Mouse (Mus musculus) ovary, postnatal 10 days (tissue): Measurements from ENCODE around the gene Hnrnpl.

Source experiments
- DNase-seq: peaks from one replicate; pipeline ENCODE4 v3.0.0; 2022; ENCODE audit warnings: low spot score

The Hnrnpl gene

DNA sequence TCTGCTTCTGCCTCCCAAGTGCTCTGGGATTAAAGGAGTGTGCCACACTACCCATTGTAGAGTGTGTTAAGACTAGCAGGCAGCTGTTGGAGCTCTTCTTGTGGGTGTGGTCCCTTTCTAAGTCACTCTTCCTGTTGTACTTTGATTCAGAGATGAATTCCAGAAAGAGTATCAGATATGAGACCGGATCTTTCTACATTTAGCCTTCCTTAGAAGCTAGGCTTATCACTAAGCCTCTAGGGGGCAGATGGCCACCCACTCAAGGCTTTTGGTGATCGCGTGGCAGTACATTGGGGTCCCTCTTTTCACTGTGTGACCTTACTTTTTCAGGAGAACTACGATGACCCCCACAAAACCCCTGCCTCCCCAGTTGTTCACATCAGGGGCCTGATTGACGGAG, 4.6 kb downstream of the Hnrnpl start:
- no peak for DNase-seq

DNA sequence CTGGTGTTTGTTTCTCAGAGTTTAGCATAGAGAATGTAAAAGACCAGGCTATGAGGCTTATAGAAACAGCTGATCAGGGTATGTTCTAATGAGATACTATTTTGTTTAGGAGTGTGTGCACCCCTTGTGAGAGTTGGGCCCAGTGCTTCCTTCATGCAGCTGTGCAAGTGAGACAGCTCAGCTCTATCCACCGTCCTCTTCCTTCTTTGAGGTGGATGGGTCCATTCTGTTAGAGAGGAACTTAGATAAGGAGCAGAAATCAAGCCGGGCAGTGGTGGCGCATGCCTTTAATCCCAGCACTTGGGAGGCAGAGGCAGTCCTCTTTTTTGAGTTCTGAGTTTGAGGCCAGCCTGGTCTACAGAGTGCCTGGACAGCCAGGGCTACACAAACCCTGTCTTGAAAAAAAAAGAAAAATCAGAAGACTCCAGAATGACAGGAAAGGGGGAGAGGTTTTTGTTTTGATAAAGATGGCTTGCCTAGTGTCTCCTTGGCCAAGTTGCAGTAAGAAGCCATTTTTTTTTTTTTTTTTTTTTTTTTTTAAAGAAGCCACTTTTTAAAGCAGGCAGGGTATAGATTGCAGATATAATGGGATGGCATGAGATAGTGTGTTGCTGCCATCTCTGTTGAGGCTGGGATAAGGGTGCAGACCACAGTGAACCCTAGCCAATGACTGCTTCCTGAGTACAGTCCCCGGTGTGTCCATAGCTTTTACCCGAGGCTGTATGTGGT, 6.1 kb downstream of the Hnrnpl start:
- no peak for DNase-seq

DNA sequence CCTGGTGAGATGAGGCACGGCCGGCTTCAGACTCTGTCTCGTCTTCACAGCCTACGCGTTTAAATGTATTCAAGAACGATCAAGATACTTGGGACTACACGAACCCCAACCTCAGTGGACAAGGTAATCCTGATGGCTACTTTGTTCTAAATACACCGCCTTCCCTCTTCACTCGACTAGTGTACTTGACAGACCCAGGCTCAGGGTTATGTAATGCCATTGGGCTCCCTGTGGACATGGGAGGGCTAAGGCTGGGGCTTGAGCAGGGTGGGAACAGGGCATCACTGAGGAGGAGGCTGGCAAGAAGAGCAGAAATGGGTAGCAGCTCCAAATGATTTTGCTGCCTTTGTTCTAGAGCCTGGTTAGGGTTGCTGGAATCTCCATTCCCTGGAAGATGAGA, 6.9 kb downstream of the Hnrnpl start:
- no peak for DNase-seq

DNA sequence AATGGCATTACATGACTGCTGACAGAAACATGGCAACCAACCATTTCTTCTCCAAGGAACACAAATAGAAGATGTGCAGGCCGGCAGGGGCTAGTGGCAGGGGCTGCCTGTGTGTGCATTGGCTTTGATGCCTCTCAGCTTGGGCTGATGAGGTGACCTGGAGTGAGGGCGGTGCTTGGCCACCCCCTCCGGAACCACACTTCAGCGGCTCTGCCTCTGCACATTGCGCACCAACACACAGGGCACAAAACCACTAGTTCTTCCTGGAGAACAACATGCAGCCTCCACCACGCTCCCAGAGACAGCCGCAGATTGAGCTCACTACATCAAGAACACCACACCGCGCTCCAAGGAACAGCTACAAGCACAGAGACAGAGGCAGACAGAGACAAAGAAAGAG, 7.9 kb downstream of the Hnrnpl start:
- DNase-seq = no peak

DNA sequence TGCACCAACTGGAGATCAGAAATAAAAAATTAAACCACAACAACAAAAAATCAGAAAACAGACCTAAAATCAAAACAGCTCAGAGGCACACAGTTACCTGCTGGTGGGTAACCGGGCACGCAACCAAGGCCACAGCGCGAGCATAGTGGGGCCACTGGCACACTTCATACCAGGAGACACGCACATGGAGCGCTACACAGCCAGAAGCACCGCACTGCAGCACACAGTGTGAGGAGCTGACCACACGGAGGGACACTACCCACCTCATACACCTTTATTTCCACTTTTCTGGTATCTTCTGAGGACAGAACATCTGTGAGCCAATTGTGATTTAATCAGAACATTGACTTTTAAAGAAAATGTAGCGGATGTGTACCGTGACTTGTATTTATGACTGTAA, 8.6 kb downstream of the Hnrnpl start:
- DNase-seq = no peak

DNA sequence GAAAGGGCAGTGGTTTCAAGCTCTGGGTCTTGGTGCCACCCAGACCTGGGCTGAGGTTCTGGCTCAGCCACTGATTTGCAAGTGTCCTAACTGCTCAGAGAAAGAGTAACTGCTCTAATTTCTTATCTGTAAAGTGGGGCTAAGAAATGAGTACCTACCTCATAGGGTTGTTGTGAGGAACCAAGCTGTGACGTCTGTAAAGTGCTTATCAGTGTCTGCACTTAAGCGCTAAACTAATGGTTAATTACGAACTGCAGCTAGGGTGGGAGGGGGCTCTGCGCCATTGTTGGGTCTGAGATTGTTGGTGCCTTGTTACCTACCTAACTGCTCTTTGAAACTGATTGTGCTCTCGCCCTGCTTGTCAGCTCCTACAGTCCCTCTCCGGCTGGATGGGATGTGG, 9.2 kb downstream of the Hnrnpl start:
- DNase-seq = no peak

DNA sequence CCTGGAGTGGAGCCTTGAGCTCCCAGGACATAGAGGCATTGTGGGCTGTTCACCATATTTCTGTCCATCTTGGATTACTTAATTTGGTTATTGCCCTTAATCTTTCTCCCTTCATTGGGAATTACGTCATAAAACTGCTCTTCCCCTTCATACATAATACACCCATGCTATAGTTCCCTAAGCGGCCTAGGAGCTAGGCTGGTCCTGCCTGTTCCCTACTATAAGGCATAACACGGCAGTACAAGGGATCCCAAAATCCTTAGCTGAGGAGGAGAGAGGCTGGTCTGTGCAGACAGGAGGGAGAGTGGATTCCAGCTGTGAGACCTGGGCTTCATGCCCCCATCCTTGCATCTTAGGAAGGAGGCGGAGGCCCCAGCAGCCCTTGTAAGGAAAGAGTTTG, 9.6 kb downstream of the Hnrnpl start:
- no peak for DNase-seq

DNA sequence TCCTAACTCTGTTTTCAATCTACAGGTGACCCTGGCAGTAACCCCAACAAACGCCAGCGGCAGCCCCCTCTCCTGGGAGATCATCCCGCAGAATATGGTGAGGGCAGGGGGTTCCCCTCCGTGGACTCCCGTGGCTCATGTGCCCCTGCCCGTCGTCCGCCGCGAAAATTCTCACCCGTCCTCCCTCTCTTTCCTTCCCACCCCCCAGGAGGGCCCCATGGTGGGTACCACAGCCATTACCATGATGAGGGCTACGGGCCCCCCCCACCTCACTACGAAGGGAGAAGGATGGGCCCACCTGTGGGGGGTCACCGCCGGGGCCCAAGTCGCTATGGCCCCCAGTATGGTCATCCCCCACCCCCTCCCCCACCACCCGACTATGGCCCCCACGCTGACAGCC, 10.1 kb downstream of the Hnrnpl start:
- DNase-seq = no peak

DNA sequence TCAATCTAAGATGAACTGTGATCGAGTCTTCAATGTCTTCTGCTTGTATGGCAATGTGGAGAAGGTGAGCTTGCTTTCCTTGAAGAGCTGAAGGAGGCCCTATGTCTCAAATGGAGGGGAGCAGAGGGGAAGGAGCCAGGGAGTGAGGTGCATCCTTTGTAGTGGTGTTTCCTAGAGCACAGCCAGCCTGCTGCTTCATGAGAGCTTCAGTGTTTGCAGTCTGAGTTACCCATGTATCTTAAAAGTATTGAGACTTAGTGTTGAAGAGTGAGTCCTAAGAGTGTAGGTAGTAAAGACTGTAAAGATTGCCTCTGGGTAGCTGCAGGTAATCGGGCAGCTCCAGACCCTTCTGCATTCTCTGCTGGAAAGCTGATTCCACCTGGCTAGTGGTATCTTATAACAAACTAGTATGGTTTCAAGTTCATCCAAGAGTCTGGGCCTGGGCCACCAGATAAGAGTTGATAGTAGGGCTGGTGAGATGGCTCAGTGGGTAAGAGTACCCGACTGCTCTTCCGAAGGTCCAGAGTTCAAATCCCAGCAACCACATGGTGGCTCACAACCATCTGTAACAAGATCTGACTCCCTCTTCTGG, 10.6 kb downstream of the Hnrnpl start:
- DNase-seq = no peak

DNA sequence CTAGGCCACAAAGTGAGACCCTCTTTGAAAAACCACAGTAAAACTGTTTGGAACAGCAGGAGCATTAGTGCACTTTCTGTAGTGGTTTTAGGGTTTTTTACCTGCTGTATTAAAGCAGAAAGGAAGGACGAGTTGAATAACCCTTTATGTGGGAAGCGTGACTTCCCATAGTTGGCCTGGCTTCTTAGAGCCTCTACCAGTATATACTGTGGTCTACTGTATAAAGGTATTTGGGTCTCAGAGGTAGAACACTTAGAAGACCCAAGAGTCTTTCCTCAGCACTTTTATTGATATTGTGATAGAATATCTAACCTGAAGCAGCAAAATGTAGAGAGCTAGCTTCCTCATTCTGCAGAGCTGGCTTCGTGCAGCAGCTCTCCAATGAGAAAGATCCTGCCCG, 11.2 kb downstream of the Hnrnpl start:
- no peak for DNase-seq

DNA sequence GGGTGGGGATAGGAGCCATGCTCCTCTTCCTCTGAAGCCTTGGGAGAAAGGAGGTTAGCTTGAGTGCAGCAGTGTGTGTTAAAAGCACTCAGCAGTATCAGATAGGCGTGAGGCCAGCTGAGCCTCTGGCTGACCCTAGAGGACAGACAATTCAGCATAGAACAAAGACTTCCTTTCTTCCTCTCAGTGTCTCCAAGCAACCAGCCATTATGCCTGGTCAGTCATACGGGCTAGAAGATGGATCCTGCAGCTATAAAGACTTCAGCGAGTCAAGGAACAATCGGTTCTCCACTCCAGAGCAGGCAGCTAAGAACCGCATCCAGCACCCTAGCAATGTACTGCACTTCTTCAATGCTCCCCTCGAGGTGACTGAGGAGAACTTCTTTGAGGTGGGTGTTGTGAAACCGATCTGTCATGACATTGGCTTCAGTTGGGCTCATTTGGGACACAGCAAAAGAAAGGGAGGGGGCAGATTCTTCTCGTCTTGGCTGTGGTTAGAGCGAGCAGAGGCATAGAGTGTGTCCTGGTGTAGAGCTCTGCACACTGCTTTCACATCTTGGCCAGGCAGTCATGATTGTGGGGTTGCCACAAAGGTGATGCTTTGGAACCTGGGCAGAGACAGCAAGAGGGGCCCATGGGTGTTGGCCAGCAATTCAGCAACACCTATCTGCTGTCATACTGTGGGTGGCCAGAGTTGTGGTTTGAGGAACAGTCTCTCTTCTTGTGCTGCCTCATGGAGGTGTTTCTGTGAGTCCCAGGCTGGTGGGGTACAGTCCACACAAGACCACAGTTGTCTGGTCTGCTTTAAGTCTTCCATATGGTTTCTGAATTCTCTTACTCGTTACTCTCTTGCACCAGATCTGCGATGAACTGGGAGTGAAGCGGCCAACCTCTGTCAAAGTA, 12.3 kb downstream of the Hnrnpl start:
- no peak for DNase-seq

DNA sequence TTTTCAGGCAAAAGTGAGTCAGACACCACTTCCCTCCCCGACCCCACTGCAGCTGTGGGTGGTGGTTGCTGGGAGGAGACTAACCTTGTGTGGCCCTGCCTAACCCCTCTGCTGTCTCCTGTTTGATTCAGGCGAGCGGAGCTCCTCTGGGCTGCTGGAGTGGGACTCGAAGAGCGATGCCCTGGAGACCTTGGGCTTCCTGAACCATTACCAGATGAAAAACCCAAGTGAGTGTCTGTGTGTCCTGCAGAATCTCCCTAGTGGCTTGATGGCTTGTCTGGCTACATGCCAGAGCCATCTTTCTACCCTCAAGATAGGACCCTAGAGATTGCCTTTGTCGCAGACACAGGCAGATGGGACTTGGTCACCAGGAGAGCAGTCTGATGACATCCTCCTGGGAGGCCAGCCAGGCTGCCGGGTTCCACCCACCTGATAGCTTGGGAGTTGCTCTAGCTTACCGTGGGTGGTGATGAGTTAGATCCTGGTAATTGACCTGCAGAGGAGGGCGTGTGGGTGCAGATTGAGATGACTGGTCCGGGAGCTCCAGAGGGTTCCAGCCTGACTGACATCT, 13.0 kb downstream of the Hnrnpl start:
- DNase-seq = no peak

DNA sequence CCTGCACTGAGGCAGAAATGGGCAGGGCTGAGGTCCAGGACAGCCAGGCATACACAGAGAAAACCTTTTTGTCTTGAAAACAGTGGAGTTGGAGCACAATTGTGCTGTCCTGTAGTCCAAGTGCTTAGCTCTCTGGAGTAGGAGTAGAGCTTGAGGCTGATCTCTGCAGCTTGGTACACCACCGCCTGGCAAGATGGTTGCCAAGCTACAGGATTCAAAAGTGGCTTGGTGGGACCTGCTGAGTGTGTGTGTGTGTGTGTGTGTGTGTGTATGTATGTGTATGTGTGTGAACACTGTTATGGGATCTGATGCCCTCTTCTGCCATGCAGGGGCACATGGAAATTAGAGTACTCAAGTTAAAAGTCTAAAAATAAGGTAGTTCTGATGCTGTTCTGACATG, 14.2 kb downstream of the Hnrnpl start:
- no peak for DNase-seq

DNA sequence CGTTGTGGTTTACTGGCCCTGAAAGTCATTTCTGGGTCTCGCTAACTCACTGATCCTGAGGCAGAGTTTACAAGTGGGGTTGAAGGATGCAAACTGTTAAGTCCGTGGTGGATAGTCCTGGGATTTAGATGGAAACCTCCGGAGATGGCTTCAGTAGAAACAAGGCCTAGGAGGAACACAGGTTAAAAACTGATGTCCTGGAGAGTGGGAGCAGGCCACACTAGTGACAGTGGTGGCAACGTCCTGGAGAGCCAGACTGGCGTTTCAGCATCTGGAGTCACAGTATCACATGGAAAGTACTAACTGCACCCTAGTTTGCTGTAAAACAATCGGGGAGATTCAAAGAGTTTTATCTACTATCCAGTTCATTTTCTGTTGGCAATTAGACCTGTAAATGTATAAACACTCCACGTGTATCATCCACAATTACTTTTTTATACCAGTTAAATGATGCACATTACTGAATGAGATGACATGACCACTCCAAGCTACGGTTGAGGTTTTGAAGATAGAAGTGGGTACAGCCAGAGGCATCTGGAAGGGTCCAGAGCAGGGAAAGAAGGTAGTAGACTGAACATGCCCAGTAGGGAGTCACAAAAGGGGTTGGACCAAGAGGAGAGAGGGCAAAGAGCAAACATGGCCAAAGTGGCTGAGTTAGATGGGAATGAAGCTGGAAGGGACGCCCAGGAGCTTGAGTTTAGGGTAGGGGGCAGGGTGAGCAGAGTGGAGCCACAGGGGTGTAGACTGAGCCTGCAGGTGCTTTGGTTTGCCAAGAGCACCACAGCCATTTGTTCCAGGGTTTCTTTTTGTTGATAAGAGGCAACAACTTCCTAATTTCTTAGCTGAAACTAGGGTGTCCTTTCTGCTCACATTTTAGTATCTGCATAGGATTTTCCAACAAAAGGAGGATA, 14.9 kb downstream of the Hnrnpl start:
- DNase-seq = no peak

DNA sequence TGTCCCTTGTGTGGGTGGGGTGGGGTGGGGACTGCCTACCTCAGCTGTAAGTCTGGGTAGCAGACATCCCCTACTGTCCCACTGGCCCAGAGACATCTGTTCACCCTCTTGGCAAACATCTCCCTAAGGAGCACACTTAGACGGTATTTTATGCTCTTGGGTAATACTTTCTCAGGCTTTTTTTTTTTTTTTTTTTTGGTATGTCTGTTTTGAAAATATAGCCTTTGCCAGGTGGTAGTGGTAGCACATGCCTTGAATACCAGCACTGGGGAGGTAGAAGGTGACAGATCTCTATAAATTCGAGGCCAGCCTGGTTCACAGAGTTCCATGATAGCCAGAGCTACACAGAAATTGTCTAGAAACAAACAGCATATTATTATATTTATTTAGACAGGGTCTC, 15.6 kb downstream of the Hnrnpl start:
- no peak for DNase-seq

DNA sequence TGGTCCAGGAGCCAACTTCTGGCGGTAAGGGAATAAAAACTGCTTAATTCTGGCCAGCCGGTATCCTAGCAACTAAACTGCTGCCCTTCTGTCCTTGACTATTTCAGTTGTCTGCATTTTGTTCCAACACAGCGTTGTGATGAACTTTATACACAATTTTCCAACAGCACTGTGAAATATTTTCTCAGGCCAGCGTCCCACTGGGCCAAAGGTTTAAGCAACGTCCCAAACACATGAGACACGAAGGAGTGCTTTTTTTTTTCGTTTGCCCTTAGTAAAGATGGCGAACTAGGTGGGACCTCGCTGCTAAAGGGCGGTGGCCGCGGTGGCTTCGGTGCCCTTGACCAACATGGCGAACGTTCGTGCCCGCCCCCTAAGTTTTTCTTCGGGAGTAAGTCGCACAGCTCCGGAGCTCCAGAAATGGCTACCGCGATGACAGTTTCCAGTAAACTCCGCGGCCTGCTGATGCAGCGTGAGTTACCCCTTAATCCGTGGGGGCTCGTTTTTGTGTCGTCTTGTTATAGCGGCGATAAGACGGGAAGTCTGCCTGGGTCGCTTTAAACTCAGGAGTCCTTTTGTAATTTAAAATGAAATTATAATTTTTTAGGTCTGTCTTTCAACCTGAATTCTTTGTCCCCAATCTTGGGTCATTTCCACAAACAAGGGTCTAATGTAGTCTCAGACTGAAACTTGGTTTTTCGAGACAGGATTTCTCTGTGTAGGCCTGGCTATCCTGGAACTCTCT, 16.8 kb downstream of the Hnrnpl start, which contains the start of gene Ech1:
Ech1 (plus strand) TSS at position 277 of the 745 bp plus-strand sequence.
- peak; percentile 81 for DNase-seq

DNA sequence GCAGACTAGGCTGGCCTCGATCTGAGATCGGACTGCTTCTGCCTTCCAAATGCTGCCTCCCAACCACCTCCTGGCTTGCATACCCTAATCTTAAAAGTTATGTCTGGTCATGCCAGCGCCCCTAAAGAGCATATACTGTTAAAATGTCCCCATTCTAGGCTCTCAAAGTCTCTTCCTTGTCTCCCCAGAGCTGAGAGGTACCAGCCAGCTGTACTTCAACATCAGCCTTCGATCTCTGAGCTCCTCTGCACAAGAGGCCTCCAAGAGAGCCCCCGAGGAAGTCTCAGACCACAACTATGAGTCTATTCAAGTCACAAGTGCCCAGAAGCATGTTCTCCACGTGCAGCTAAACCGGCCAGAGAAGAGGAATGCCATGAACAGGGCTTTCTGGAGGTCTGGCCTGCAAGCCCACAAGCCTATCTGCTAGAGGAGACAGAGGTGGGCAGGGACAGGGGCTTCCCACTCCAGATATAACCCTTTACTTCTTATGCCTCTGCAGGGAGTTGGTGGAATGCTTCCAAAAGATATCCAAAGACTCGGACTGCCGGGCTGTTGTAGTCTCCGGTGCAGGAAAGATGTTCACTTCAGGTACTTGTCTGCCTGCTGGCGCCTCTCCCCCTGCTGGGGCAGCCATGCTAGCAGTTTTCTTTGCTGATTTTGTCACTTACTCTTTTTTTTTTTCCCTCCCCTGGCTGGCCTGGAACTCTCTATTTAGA, 17.5 kb downstream of the Hnrnpl start:
- no peak for DNase-seq

DNA sequence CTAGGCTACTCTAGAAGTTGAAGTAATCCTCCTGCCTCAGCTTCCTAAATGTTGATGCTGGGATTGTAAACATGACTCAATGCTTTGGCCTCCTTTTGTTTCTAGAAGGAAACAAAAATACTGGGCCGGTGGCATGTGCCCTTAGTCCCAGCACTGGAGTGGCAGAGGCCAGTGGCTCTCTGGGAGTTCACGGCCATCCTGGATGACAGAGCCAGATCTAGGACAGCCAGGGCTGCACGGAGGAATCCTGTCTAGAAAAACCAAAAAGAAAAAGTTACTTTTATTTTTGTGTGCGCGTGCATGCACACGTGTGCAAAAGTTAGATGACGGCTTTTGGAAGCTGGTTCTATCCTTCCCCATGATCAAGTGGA, 18.0 kb downstream of the Hnrnpl start:
- DNase-seq = no peak

DNA sequence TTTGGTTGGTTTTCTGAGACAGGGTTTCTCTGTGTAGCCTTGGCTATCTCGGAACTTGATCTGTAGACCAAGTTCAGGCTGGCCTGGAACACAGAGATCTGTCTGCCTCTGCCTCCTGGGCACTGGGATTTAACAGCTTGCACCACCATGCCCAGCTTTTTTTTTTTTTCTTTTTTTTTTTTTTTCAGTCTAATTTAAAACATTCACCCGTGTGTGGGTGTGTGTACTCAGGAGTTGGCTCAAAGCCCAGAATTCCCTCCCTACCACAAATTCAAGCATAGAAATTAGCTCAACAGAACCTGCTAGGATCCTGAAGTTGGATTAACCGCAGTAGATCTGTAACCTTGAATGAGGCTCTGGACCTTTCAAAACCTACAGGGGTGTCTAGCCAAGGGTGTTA, 19.0 kb downstream of the Hnrnpl start:
- no peak for DNase-seq

DNA sequence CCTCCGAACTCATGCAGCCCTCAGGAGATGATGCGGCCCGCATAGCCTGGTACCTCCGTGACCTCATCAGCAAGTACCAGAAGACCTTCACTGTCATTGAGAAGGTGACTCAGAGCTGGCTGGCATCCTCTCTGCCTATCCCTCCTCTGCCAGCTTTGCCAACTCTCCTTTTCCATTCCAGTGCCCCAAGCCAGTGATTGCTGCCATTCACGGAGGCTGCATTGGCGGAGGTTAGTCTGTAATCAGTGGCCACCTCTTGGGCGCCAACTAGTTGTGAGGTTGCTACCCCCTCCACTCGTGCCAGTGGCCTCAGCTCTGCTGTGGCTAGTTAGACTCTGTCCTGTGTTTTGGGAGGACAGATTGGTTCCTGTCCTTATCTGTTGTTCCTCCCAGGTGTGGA, 21.5 kb downstream of the Hnrnpl start:
- DNase-seq = no peak
